Mouse (Mus musculus) liver, postnatal 0 days (tissue): Measurements from ENCODE around the gene Itga3. TPM values are rescaled to one million over a fixed set of nuclear protein-coding genes. Genes with fewer than 3 reads are reported as not detected.

Experiments used
- ATAC-seq: fragments of 200-750 bp; cut with Nextera tagmentation; 2 replicates; pipeline ENCODE4 v1.8.0; 2017; ENCODE audit warnings: mild to moderate bottlenecking, moderate library complexity
- DNase-seq: peaks from one replicate; pipeline ENCODE4 v3.0.0-alpha.2; 2016
- H3K27ac ChIP-seq: fragments of 300-500 bp; sonication (generic); 2 replicates; pipeline ENCODE4 v1.5.1; 2014; ENCODE audit warnings: antibody characterized with exemption, moderate library complexity, mild to moderate bottlenecking, low read depth
- H3K27me3 ChIP-seq: fragments of 300-500 bp; sonication (generic); 2 replicates; pipeline ENCODE4 v1.6.1; 2014; ENCODE audit warnings: low read length, control low read depth, mixed read lengths; ENCODE audit not compliant: insufficient read depth
- H3K36me3 ChIP-seq: fragments of 300-500 bp; sonication (generic); replicated peaks from 2 replicates; pipeline ENCODE4 v1.6.1; 2014; ENCODE audit warnings: mild to moderate bottlenecking, control low read depth, low read length, moderate library complexity, mixed read lengths; ENCODE audit not compliant: insufficient read depth
- H3K4me1 ChIP-seq: fragments of 300-500 bp; sonication (generic); 2 replicates; pipeline ENCODE4 v1.6.1; 2014; ENCODE audit warnings: antibody characterized with exemption, mild to moderate bottlenecking, control low read depth; ENCODE audit not compliant: insufficient read depth
- H3K4me2 ChIP-seq: fragments of 300-500 bp; sonication (generic); 2 replicates; pipeline ENCODE4 v1.6.1; 2014; ENCODE audit warnings: low read depth, mild to moderate bottlenecking, low read length, moderate library complexity, mixed read lengths
- H3K4me3 ChIP-seq: fragments of 300-500 bp; sonication (generic); 2 replicates; pipeline ENCODE4 v1.5.1; 2014; ENCODE audit warnings: low read depth, low read length
- H3K9ac ChIP-seq: fragments of 300-500 bp; sonication (generic); replicated peaks from 2 replicates; pipeline ENCODE4 v1.6.1; 2014; ENCODE audit warnings: mild to moderate bottlenecking, moderate library complexity
- H3K9me3 ChIP-seq: fragments of 300-500 bp; sonication (generic); 2 replicates; pipeline ENCODE4 v1.6.1; 2016; ENCODE audit warnings: mild to moderate bottlenecking, control low read depth, low read length, mixed read lengths
- CTCF ChIP-seq: sonication (generic); IDR thresholded peaks from 2 replicates; pipeline ENCODE4 v1.5.1; 2016; ENCODE audit warnings: antibody characterized with exemption, low read depth
- EP300 ChIP-seq: IDR thresholded peaks from 2 replicates; pipeline ENCODE4 v1.6.1; 2016; ENCODE audit warnings: antibody characterized with exemption, low read depth, mild to moderate bottlenecking
- WGBS: fragments of 180-500 bp; shearing (Covaris S2); extraction: QIAGEN DNeasy Blood & Tissue Kit; methylation state at CpG from one replicate; pipeline ENCODE4 v1.1.7; 2014; ENCODE audit not compliant: insufficient replicate concordance; 5-methylcytosine and 5-hydroxymethylcytosine counted together
- polyA plus RNA-seq: library from polyadenylated mRNA; unstranded; fragments of >200 nt; fragmentation: Nextera tagmentation; extraction: Ambion mirVana; gene quantifications from 2 replicates; pipeline ENCODE4 v1.2.1, GENCODE M21; 2015

Itga3 gene
- polyA plus RNA-seq, 1 experiment from 2014 or later, result 1.0 TPM

GRCm38 (mm10) chr11:95074694-95075093 lies 1.9 kb downstream of the Itga3 start:
- H3K4me2 ChIP-seq, result no peak overlapping the region
- H3K36me3 ChIP-seq, result no peaks in the 10 kb centered on the region
- peaks cover 39% of the 10 kb centered on the region for H3K27me3 ChIP-seq
- peaks cover 14% of the 10 kb centered on the region; the same call in 1 of the 2 replicates for H3K4me1 ChIP-seq
- no peak overlapping the region for H3K9ac ChIP-seq
- no peak for TF ChIP-seq EP300
- no peak for TF ChIP-seq CTCF
- H3K4me3 ChIP-seq, result no peak overlapping the region; the same call in 1 of the 2 replicates
- H3K27ac ChIP-seq, result no peak overlapping the region
- 58% methylated on average over 4 of the region's 4 CpGs for WGBS
- DNase-seq, result no peak
- no peaks in the 10 kb centered on the region for H3K9me3 ChIP-seq
- ATAC-seq, result no peak

GRCm38 (mm10) chr11:95073835-95074234 lies 2.8 kb downstream of the Itga3 start:
- DNase-seq, result no peak
- H3K4me2 ChIP-seq, result no peak overlapping the region
- H3K9me3 ChIP-seq, result no peaks in the 10 kb centered on the region
- H3K27ac ChIP-seq, result no peak overlapping the region
- no peak overlapping the region for H3K4me3 ChIP-seq
- TF ChIP-seq EP300 (no peak), CTCF (no peak)
- no peaks in the 10 kb centered on the region for H3K36me3 ChIP-seq
- peaks cover 34% of the 10 kb centered on the region for H3K27me3 ChIP-seq
- WGBS, result 71% methylated on average over 4 of the region's 4 CpGs
- H3K4me1 ChIP-seq, result peaks cover 14% of the 10 kb centered on the region; the same call in 1 of the 2 replicates
- ATAC-seq, result no peak
- no peak overlapping the region for H3K9ac ChIP-seq

GRCm38 (mm10) chr11:95072804-95073203 lies 3.8 kb downstream of the Itga3 start:
- ATAC-seq, result no peak
- Histone ChIP-seq H3K4me1 (peaks cover 8% of the 10 kb centered on the region; the same call in 1 of the 2 replicates), H3K4me3 (no peak overlapping the region), H3K36me3 (no peaks in the 10 kb centered on the region), H3K27ac (no peak overlapping the region), H3K4me2 (no peak overlapping the region), H3K27me3 (peaks cover 32% of the 10 kb centered on the region), H3K9ac (no peak overlapping the region), H3K9me3 (no peaks in the 10 kb centered on the region)
- 73% methylated on average over 5 of the region's 5 CpGs for WGBS
- DNase-seq, result no peak
- no peak for TF ChIP-seq EP300
- TF ChIP-seq CTCF, result no peak

DNA sequence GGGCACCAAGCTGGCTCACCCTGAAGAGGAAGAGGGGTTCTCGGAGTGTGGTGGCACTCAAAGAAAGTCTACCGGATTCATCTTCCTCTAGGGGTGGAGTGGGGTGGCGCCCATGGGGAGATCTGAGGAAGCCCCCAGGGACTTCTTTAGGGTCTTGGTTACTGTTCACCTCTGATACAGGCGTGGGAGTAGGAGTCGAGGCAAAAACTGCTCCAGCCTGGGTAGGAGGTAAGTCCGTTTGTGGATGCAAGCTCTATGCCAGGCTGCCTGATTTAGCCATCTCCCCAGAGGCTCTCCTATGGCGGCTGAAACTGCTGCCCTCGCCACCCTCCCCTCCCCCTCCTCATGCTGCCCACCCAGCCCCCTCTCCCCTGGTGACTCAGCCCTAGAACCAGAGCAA lies 4.5 kb downstream of the Itga3 start:
- Histone ChIP-seq H3K27ac (no peak overlapping the region), H3K36me3 (no peaks in the 10 kb centered on the region), H3K4me2 (no peak overlapping the region), H3K4me1 (peaks cover 8% of the 10 kb centered on the region; the same call in 1 of the 2 replicates), H3K9ac (no peak overlapping the region), H3K9me3 (no peaks in the 10 kb centered on the region), H3K27me3 (peaks cover 27% of the 10 kb centered on the region), H3K4me3 (no peak overlapping the region)
- DNase-seq, result no peak
- TF ChIP-seq CTCF, result no peak
- 74% methylated on average over 8 of the region's 8 CpGs for WGBS
- ATAC-seq, result no peak

- peaks cover 8% of the 10 kb centered on the region; the same call in 1 of the 2 replicates for H3K4me1 ChIP-seq
- H3K9ac ChIP-seq, result no peak overlapping the region
- peaks cover 18% of the 10 kb centered on the region for H3K27me3 ChIP-seq
- H3K27ac ChIP-seq, result no peak overlapping the region
- DNase-seq, result no peak
- no peak for TF ChIP-seq EP300
- TF ChIP-seq CTCF, result no peak
- WGBS, result 52% methylated on average over 7 of the region's 7 CpGs
- no peaks in the 10 kb centered on the region for H3K36me3 ChIP-seq
- no peak overlapping the region for H3K4me2 ChIP-seq
- no peak overlapping the region for H3K4me3 ChIP-seq
- ATAC-seq, result no peak
- H3K9me3 ChIP-seq, result no peaks in the 10 kb centered on the region
These were observed 5.3 kb downstream of the Itga3 start for GRCm38 (mm10) chr11:95071266-95071665.

- TF ChIP-seq CTCF (no peak), EP300 (no peak)
- Histone ChIP-seq H3K36me3 (no peaks in the 10 kb centered on the region), H3K4me3 (no peak overlapping the region), H3K4me1 (0 out of 2 replicates have a peak, but pooled peaks cover 4% of the 10 kb centered on the region), H3K27me3 (peaks cover 10% of the 10 kb centered on the region), H3K4me2 (no peak overlapping the region), H3K27ac (no peak overlapping the region), H3K9ac (no peak overlapping the region), H3K9me3 (no peaks in the 10 kb centered on the region)
- no peak for DNase-seq
- ATAC-seq, result no peak
- WGBS, result 61% methylated on average over 8 of the region's 8 CpGs
These were observed 6.2 kb downstream of the Itga3 start for GRCm38 (mm10) chr11:95070140-95071107.
